Mouse (Mus musculus) limb, embryonic 14.5 days (tissue): ENCODE results near the gene Rbfox1. TPM values are rescaled to one million over a fixed set of nuclear protein-coding genes. Genes with fewer than 3 reads are reported as not detected.

Source experiments
- ATAC-seq: fragments of 200-750 bp; cut with Nextera tagmentation; 2 replicates; pipeline ENCODE4 v1.8.0; 2017; ENCODE audit warnings: low read depth, moderate number of reproducible peaks, moderate TSS enrichment; ENCODE audit not compliant: low FRiP score
- DNase-seq: peaks from one replicate; pipeline ENCODE4 v3.0.0-alpha.2; 2015; ENCODE audit warnings: low spot score
- H3K27ac ChIP-seq: fragments of 300-500 bp; sonication (generic); replicated peaks from 2 replicates; pipeline ENCODE4 v1.5.1; 2014; ENCODE audit warnings: low read depth, mild to moderate bottlenecking, low read length, moderate library complexity, mixed read lengths
- H3K27me3 ChIP-seq: fragments of 300-500 bp; sonication (generic); 2 replicates; pipeline ENCODE4 v1.6.1; 2014; ENCODE audit warnings: low read length, mixed read lengths; ENCODE audit not compliant: control insufficient read depth, insufficient read depth
- H3K36me3 ChIP-seq: fragments of 300-500 bp; sonication (generic); 2 replicates; pipeline ENCODE4 v1.6.1; 2014; ENCODE audit warnings: mild to moderate bottlenecking, low read length, moderate library complexity, mixed read lengths; ENCODE audit not compliant: control insufficient read depth, insufficient read depth
- H3K4me1 ChIP-seq: fragments of 300-500 bp; sonication (generic); 2 replicates; pipeline ENCODE4 v1.6.1; 2014; ENCODE audit warnings: antibody characterized with exemption, low read length, mixed read lengths; ENCODE audit not compliant: control insufficient read depth, insufficient read depth
- H3K4me2 ChIP-seq: fragments of 300-500 bp; sonication (generic); replicated peaks from 2 replicates; pipeline ENCODE4 v1.6.1; 2014; ENCODE audit warnings: low read depth, mild to moderate bottlenecking, low read length, moderate library complexity; ENCODE audit not compliant: severe bottlenecking
- H3K4me3 ChIP-seq: fragments of 300-500 bp; sonication (generic); replicated peaks from 2 replicates; pipeline ENCODE4 v1.5.1; 2014; ENCODE audit warnings: low read length
- H3K9ac ChIP-seq: fragments of 300-500 bp; sonication (generic); 2 replicates; pipeline ENCODE4 v1.6.1; 2014; ENCODE audit warnings: mild to moderate bottlenecking, low read depth, low read length, moderate library complexity; ENCODE audit not compliant: severe bottlenecking
- H3K9me3 ChIP-seq: fragments of 300-500 bp; sonication (generic); 2 replicates; pipeline ENCODE4 v1.6.1; 2016; ENCODE audit warnings: low read length; ENCODE audit not compliant: control insufficient read depth
- POLR2A ChIP-seq: fragments of 200-500 bp; IDR thresholded peaks from 2 replicates; pipeline ENCODE4 v1.8.0; 2012; ENCODE audit warnings: inconsistent platforms, mild to moderate bottlenecking, moderate library complexity, borderline replicate concordance; ENCODE audit not compliant: insufficient read depth, insufficient read length; ENCODE audit errors: extremely low read depth
- WGBS: fragments of 180-500 bp; shearing (Covaris S2); extraction: QIAGEN DNeasy Blood & Tissue Kit; methylation state at CpG from one replicate; pipeline ENCODE4 v1.1.7; 2014; 5-methylcytosine and 5-hydroxymethylcytosine counted together
- polyA plus RNA-seq, 2 experiments: library from polyadenylated mRNA; depleted of rRNA in 1 of 2; stranded (reverse) in 1 of 2; unstranded in 1 of 2; fragments of >200 nt; fragmentation: Nextera tagmentation in 1 of 2; extraction: Ambion mirVana in 1 of 2; gene quantifications; 2 replicates each; pipeline versions ENCODE4 v1.2.1 to v1.2.3; 2012 to 2014

Gene Rbfox1
- polyA plus RNA-seq, 2 experiments, result 3.8 to 6.0 TPM

GRCm38 (mm10) chr16:6097244-6098040, 212.3 kb downstream of the Rbfox1 start:
- H3K4me2 ChIP-seq, result no peak overlapping the region
- TF ChIP-seq POLR2A, result no peak
- WGBS, result 72% methylated on average over 7 of the region's 7 CpGs

DNA sequence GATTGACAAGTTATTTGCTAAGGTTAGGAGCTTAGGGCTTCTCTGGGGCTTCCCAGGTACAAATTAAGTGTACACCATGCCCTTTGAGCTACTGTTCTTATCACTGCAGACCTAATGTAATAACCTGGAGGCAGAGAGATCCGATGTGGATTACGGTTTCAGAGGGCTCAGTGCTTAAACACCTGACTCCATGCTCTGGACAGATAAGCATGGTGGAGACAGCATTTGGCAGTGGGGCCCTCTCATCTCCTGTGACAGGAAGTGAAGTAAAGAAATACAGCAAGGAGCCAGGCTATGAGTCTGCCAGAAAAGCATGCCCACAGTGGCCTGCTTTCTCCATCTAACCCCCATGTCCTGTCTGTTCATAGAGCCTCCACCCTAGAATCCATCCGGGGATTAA, 213.0 kb downstream of the Rbfox1 start:
- 95% methylated on average over 3 of the region's 3 CpGs for WGBS
- no peaks in the 10 kb centered on the region for H3K27me3 ChIP-seq
- H3K9ac ChIP-seq, result no peak overlapping the region
- H3K4me3 ChIP-seq, result no peak overlapping the region
- H3K4me2 ChIP-seq, result no peak overlapping the region
- DNase-seq (no peak), ATAC-seq (no peak)
- no peak overlapping the region for H3K27ac ChIP-seq
- no peaks in the 10 kb centered on the region for H3K4me1 ChIP-seq
- H3K9me3 ChIP-seq, result no peaks in the 10 kb centered on the region
- TF ChIP-seq POLR2A, result no peak
- no peaks in the 10 kb centered on the region for H3K36me3 ChIP-seq

More at GRCm38 (mm10) chr16:6097244-6098040, 212.3 kb downstream of the Rbfox1 start:
- H3K4me1 ChIP-seq, result no peaks in the 10 kb centered on the region
- H3K36me3 ChIP-seq, result no peaks in the 10 kb centered on the region
- DNase-seq (no peak), ATAC-seq (no peak)
- no peak overlapping the region for H3K9ac ChIP-seq
- H3K9me3 ChIP-seq, result no peaks in the 10 kb centered on the region
- H3K27ac ChIP-seq, result no peak overlapping the region
- H3K4me3 ChIP-seq, result no peak overlapping the region
- no peaks in the 10 kb centered on the region for H3K27me3 ChIP-seq

GRCm38 (mm10) chr16:6099598-6099997, 214.4 kb downstream of the Rbfox1 start:
- H3K4me3 ChIP-seq, result no peak overlapping the region
- DNase-seq (no peak), ATAC-seq (no peak)
- no peaks in the 10 kb centered on the region for H3K36me3 ChIP-seq
- no peaks in the 10 kb centered on the region for H3K27me3 ChIP-seq
- no peak overlapping the region for H3K9ac ChIP-seq
- no peak overlapping the region for H3K4me2 ChIP-seq
- no peak overlapping the region for H3K27ac ChIP-seq
- WGBS, result 87% methylated on average over 2 of the region's 2 CpGs
- H3K9me3 ChIP-seq, result no peaks in the 10 kb centered on the region
- no peaks in the 10 kb centered on the region for H3K4me1 ChIP-seq
- no peak for TF ChIP-seq POLR2A

DNA sequence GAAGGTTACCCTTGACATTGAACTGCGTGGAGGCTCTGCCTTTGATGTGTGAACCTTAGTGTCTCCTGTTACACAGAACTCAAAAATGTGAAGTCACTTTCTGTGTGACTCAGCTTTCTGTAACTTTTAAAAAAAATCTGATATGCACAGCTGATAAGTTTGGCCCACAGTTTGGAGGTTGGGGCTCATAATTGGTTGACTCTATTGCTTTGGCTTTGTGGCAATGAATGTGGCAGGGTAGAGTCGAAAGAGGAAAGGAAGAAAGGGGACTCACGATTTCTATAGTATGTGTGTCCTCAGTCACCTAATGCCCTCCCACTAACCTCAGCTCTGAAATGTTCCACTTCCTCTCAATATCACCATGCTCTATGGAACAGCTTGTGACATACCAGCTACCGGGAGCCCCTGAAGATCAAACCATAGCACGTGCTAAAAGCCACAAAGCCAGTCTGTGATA, 215.3 kb downstream of the Rbfox1 start:
- Histone ChIP-seq H3K36me3 (no peaks in the 10 kb centered on the region), H3K27me3 (no peaks in the 10 kb centered on the region), H3K4me2 (no peak overlapping the region), H3K4me1 (no peaks in the 10 kb centered on the region), H3K4me3 (no peak overlapping the region), H3K9ac (no peak overlapping the region), H3K9me3 (no peaks in the 10 kb centered on the region), H3K27ac (no peak overlapping the region)
- WGBS, result 83% methylated on average over 5 of the region's 5 CpGs
- ATAC-seq (no peak), DNase-seq (no peak)
- no peak for TF ChIP-seq POLR2A

GRCm38 (mm10) chr16:6103713-6104112, 218.6 kb downstream of the Rbfox1 start:
- no peaks in the 10 kb centered on the region for H3K27me3 ChIP-seq
- no peak overlapping the region for H3K27ac ChIP-seq
- no peaks in the 10 kb centered on the region for H3K36me3 ChIP-seq
- no peak for TF ChIP-seq POLR2A
- no peak overlapping the region for H3K9ac ChIP-seq
- H3K4me1 ChIP-seq, result no peaks in the 10 kb centered on the region
- WGBS, result 67% methylated on average over 2 of the region's 2 CpGs
- H3K4me3 ChIP-seq, result no peak overlapping the region
- H3K4me2 ChIP-seq, result no peak overlapping the region
- no peak for ATAC-seq
- DNase-seq, result no peak
- no peaks in the 10 kb centered on the region for H3K9me3 ChIP-seq
